Mouse (Mus musculus): ENCODE measurements at regions not wholly inside any gene's neighbourhood (a gene's known extent, or its start where the extent isn't known, plus 50 kb on each side); places are given as distances from the start of the nearest gene placed in this dataset.
A peak's percentile ranks its signal among the peaks of the same experiment; 100 is the strongest.

DNA sequence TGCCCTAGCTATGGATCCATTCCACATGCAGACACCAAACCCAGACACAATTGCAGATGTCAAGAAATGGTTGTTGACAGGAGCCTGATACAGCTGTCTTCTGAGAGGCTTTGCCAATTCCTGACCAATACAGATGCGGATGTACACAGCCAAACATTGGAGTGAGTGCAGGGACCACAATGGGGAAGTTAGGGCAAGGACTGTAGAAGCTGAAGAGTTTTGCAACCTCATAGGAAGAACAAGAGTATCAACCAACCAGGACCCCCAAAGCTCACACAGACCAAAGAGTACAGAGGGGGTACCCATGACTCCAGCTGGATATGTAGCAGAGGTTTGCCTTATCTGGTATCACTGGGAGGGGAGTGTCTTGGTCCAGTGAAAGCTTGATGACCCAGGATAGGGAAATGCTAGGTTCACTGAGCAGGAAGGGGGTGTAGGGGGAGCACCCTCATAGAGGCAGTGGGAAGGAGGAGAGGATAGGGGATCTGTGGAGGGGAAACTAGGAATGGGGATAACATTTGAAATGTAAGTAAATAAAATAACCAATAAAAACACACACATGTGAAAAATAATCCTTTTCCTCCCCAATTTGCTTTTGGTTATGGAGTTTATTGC lies 86.6 kb upstream of the Nxt1 start:
- no peak overlapping the region for H3K27ac ChIP-seq
- DNase-seq (ENCODE audit: low spot score) = no peak
- H3K4me1 ChIP-seq (replicated peaks; ENCODE audit: insufficient read depth, low read length) = no peaks in the 10 kb centered on the region
- H3K27me3 ChIP-seq (ENCODE audit: insufficient read depth, low read length) = no peaks in the 10 kb centered on the region
- H3K9ac ChIP-seq (ENCODE audit: low read depth, low read length) = no peak overlapping the region
- no peak for TF ChIP-seq CTCF (IDR thresholded peaks at IDR 0.05; ENCODE audit: low read depth)
- 89% methylated on average over 1 of the region's 1 CpGs for whole genome bisulfite sequencing
- H3K4me2 ChIP-seq (ENCODE audit: low read length) = no peak overlapping the region
- no peaks in the 10 kb centered on the region for H3K9me3 ChIP-seq (replicated peaks; ENCODE audit: low read length)
- ATAC-seq (replicated peaks; ENCODE audit: low FRiP score, low read depth) = no peak
- H3K36me3 ChIP-seq (ENCODE audit: insufficient read depth, low read length) = no peaks in the 10 kb centered on the region
- H3K4me3 ChIP-seq (replicated peaks; ENCODE audit: low read depth, low read length) = no peak overlapping the region

GRCm38 (mm10) chr2:148582208-148582607 lies 90.2 kb upstream of the Nxt1 start:
- WGBS = 70% methylated on average over 1 of the region's 1 CpGs
- H3K27me3 ChIP-seq (ENCODE audit: insufficient read depth, low read length) = no peaks in the 10 kb centered on the region

GRCm38 (mm10) chr2:148581666-148582065 lies 90.7 kb upstream of the Nxt1 start:
- Histone ChIP-seq H3K27ac (no peak overlapping the region), H3K9ac (ENCODE audit: low read depth, low read length) (no peak overlapping the region), H3K4me1 (replicated peaks; ENCODE audit: insufficient read depth, low read length) (no peaks in the 10 kb centered on the region), H3K4me2 (ENCODE audit: low read length) (no peak overlapping the region), H3K27me3 (ENCODE audit: insufficient read depth, low read length) (no peaks in the 10 kb centered on the region), H3K36me3 (ENCODE audit: insufficient read depth, low read length) (no peaks in the 10 kb centered on the region), H3K4me3 (replicated peaks; ENCODE audit: low read depth, low read length) (no peak overlapping the region), H3K9me3 (replicated peaks; ENCODE audit: low read length) (no peaks in the 10 kb centered on the region)
- TF ChIP-seq CTCF (IDR thresholded peaks at IDR 0.05; ENCODE audit: low read depth) = no peak
- no peak for ATAC-seq (replicated peaks; ENCODE audit: low FRiP score, low read depth)
- DNase-seq (ENCODE audit: low spot score) = no peak
- 77% methylated on average over 4 of the region's 4 CpGs for WGBS

More at GRCm38 (mm10) chr2:148582208-148582607, 90.2 kb upstream of the Nxt1 start:
- H3K9me3 ChIP-seq (replicated peaks; ENCODE audit: low read length) = no peaks in the 10 kb centered on the region
- H3K4me2 ChIP-seq (ENCODE audit: low read length) = no peak overlapping the region
- H3K9ac ChIP-seq (ENCODE audit: low read depth, low read length) = no peak overlapping the region
- DNase-seq (ENCODE audit: low spot score) (peak; percentile 53), ATAC-seq (replicated peaks; ENCODE audit: low FRiP score, low read depth) (no peak)
- TF ChIP-seq CTCF (IDR thresholded peaks at IDR 0.05; ENCODE audit: low read depth) = no peak
- no peaks in the 10 kb centered on the region for H3K36me3 ChIP-seq (ENCODE audit: insufficient read depth, low read length)
- no peak overlapping the region for H3K27ac ChIP-seq
- no peaks in the 10 kb centered on the region for H3K4me1 ChIP-seq (replicated peaks; ENCODE audit: insufficient read depth, low read length)
- H3K4me3 ChIP-seq (replicated peaks; ENCODE audit: low read depth, low read length) = no peak overlapping the region

GRCm38 (mm10) chr2:148580286-148580966 lies 92.0 kb upstream of the Nxt1 start:
- H3K4me3 ChIP-seq (replicated peaks; ENCODE audit: low read depth, low read length) = no peak overlapping the region
- H3K9ac ChIP-seq (ENCODE audit: low read depth, low read length) = no peak overlapping the region
- no peaks in the 10 kb centered on the region for H3K27me3 ChIP-seq (ENCODE audit: insufficient read depth, low read length)
- peak; percentile 84 for TF ChIP-seq CTCF (IDR thresholded peaks at IDR 0.05; ENCODE audit: low read depth)
- H3K4me1 ChIP-seq (replicated peaks; ENCODE audit: insufficient read depth, low read length) = no peaks in the 10 kb centered on the region
- DNase-seq (ENCODE audit: low spot score) (peak; percentile 74), ATAC-seq (replicated peaks; ENCODE audit: low FRiP score, low read depth) (no peak)
- 43% methylated on average over 7 of the region's 7 CpGs for WGBS
- H3K27ac ChIP-seq = no peak overlapping the region
- no peaks in the 10 kb centered on the region for H3K36me3 ChIP-seq (ENCODE audit: insufficient read depth, low read length)
- no peak overlapping the region for H3K4me2 ChIP-seq (ENCODE audit: low read length)
- H3K9me3 ChIP-seq (replicated peaks; ENCODE audit: low read length) = no peaks in the 10 kb centered on the region

- no peak for TF ChIP-seq CTCF (IDR thresholded peaks at IDR 0.05; ENCODE audit: low read depth)
Measured at GRCm38 (mm10) chr2:148579564-148579963, 92.8 kb upstream of the Nxt1 start.

GRCm38 (mm10) chr2:148579027-148579426 lies 93.4 kb upstream of the Nxt1 start:
- Histone ChIP-seq H3K36me3 (ENCODE audit: insufficient read depth, low read length) (no peaks in the 10 kb centered on the region), H3K9me3 (replicated peaks; ENCODE audit: low read length) (no peaks in the 10 kb centered on the region), H3K4me2 (ENCODE audit: low read length) (no peak overlapping the region), H3K4me1 (replicated peaks; ENCODE audit: insufficient read depth, low read length) (no peaks in the 10 kb centered on the region), H3K27me3 (ENCODE audit: insufficient read depth, low read length) (no peaks in the 10 kb centered on the region), H3K27ac (no peak overlapping the region), H3K9ac (ENCODE audit: low read depth, low read length) (no peak overlapping the region), H3K4me3 (replicated peaks; ENCODE audit: low read depth, low read length) (no peak overlapping the region)
- DNase-seq (ENCODE audit: low spot score) = no peak
- TF ChIP-seq CTCF (IDR thresholded peaks at IDR 0.05; ENCODE audit: low read depth) = no peak
- no peak for ATAC-seq (replicated peaks; ENCODE audit: low FRiP score, low read depth)
- WGBS = 70% methylated on average over 5 of the region's 5 CpGs

More at GRCm38 (mm10) chr2:148579564-148579963, 92.8 kb upstream of the Nxt1 start:
- Histone ChIP-seq H3K9ac (ENCODE audit: low read depth, low read length) (no peak overlapping the region), H3K9me3 (replicated peaks; ENCODE audit: low read length) (no peaks in the 10 kb centered on the region), H3K36me3 (ENCODE audit: insufficient read depth, low read length) (no peaks in the 10 kb centered on the region), H3K27ac (no peak overlapping the region), H3K4me1 (replicated peaks; ENCODE audit: insufficient read depth, low read length) (no peaks in the 10 kb centered on the region), H3K4me3 (replicated peaks; ENCODE audit: low read depth, low read length) (no peak overlapping the region), H3K27me3 (ENCODE audit: insufficient read depth, low read length) (no peaks in the 10 kb centered on the region), H3K4me2 (ENCODE audit: low read length) (no peak overlapping the region)
- no peak for ATAC-seq (replicated peaks; ENCODE audit: low FRiP score, low read depth)
- DNase-seq (ENCODE audit: low spot score) = no peak
- 12% methylated on average over 2 of the region's 2 CpGs for WGBS
